Mouse (Mus musculus): ENCODE measurements around the gene Hoxa3.

The Hoxa3 gene

GRCm38 (mm10) chr6:52208072-52208867, 4.9 kb downstream of the Hoxa3 start, which contains the start of gene Hoxa6:
Hoxa6 (minus strand) TSS chr6:52208722.
- in situ Hi-C loops (cut with MboI, MseI): no loop called here

- in situ Hi-C loops (cut with MboI, MseI): no loop called here
Observed at GRCm38 (mm10) chr6:52207684-52207976, 5.5 kb downstream of the Hoxa3 start.

- in situ Hi-C loops (cut with MboI, MseI): no loop called here
Observed at GRCm38 (mm10) chr6:52206882-52207683, 6.1 kb downstream of the Hoxa3 start.

- in situ Hi-C loops (cut with MboI, MseI): no loop called here
Observed at GRCm38 (mm10) chr6:52205638-52206621, 7.2 kb downstream of the Hoxa3 start.

GRCm38 (mm10) chr6:52205221-52205620, 7.9 kb downstream of the Hoxa3 start:
- in situ Hi-C loops (cut with MboI, MseI): no loop called here

- in situ Hi-C loops (cut with MboI, MseI): no loop called here
Observed at GRCm38 (mm10) chr6:52204050-52204752, 8.9 kb downstream of the Hoxa3 start, which contains the start of gene Hoxa5. Hoxa5 (minus strand) TSS chr6:52204587.

- in situ Hi-C loops (cut with MboI, MseI): no loop called here
Observed at GRCm38 (mm10) chr6:52203371-52204049, 9.6 kb downstream of the Hoxa3 start.

GRCm38 (mm10) chr6:52203121-52203370, 10.1 kb downstream of the Hoxa3 start:
- in situ Hi-C loops (cut with MboI, MseI): no loop called here

GRCm38 (mm10) chr6:52202362-52203120, 10.6 kb downstream of the Hoxa3 start:
- in situ Hi-C loops (cut with MboI, MseI): no loop called here

- in situ Hi-C loops (cut with MboI, MseI): no loop called here
Observed at GRCm38 (mm10) chr6:52201269-52201668, 11.9 kb downstream of the Hoxa3 start.

- in situ Hi-C loops (cut with MboI, MseI): no loop called here
Observed at GRCm38 (mm10) chr6:52200751-52201250, 12.3 kb downstream of the Hoxa3 start.

GRCm38 (mm10) chr6:52200073-52200750, 12.9 kb downstream of the Hoxa3 start:
- in situ Hi-C loops (cut with MboI, MseI): no loop called here

GRCm38 (mm10) chr6:52197271-52197670, 15.9 kb downstream of the Hoxa3 start:
- in situ Hi-C loops (cut with MboI, MseI): loop anchor here in 1 of 2 experiments (5.0 kb wide), 1 partner anchor 985 kb away; no protein-coding TSS in a partner anchor

GRCm38 (mm10) chr6:52196811-52197210, 16.3 kb downstream of the Hoxa3 start:
- in situ Hi-C loops (cut with MboI, MseI): loop anchor here in 1 of 2 experiments (5.0 kb wide), 1 partner anchor 985 kb away; no protein-coding TSS in a partner anchor

- in situ Hi-C loops (cut with MboI, MseI): loop anchor here in 1 of 2 experiments (5.0 kb wide), 1 partner anchor 982 kb away; no protein-coding TSS in a partner anchor
Observed at GRCm38 (mm10) chr6:52194690-52195089, 18.4 kb downstream of the Hoxa3 start.

GRCm38 (mm10) chr6:52191860-52192550, 21.1 kb downstream of the Hoxa3 start:
- in situ Hi-C loops (cut with MboI, MseI): no loop called here

- in situ Hi-C loops (cut with MboI, MseI): no loop called here
Observed at GRCm38 (mm10) chr6:52190906-52191810, 22.0 kb downstream of the Hoxa3 start, which contains the start of gene Hoxa4. Hoxa4 (minus strand) TSS chr6:52191753.

Data from T-helper 17 cell (primary cell).